Mouse (Mus musculus) lung, embryonic 14.5 days (tissue): Measurements from ENCODE around the gene Lhx5. TPM values are rescaled to one million over a fixed set of nuclear protein-coding genes. Genes with fewer than 3 reads are reported as not detected.

Source experiments
- ATAC-seq: fragments of 200-750 bp; cut with Nextera tagmentation; 2 replicates; pipeline ENCODE4 v1.8.0; 2017; ENCODE audit warnings: mild to moderate bottlenecking, moderate TSS enrichment, moderate library complexity; ENCODE audit not compliant: insufficient read depth
- DNase-seq: peaks from one replicate; pipeline ENCODE4 v3.0.0-alpha.2; 2015
- H3K27ac ChIP-seq: fragments of 300-500 bp; sonication (generic); 2 replicates; pipeline ENCODE4 v1.5.1; 2014; ENCODE audit warnings: low read depth, mild to moderate bottlenecking, moderate library complexity
- H3K27me3 ChIP-seq: fragments of 300-500 bp; sonication (generic); 2 replicates; pipeline ENCODE4 v1.6.1; 2014; ENCODE audit warnings: low read length, control low read depth; ENCODE audit not compliant: insufficient read depth
- H3K36me3 ChIP-seq: fragments of 300-500 bp; sonication (generic); 2 replicates; pipeline ENCODE4 v1.6.1; 2014; ENCODE audit warnings: control low read depth; ENCODE audit not compliant: insufficient read depth
- H3K4me1 ChIP-seq: fragments of 300-500 bp; sonication (generic); 2 replicates; pipeline ENCODE4 v1.6.1; 2014; ENCODE audit warnings: antibody characterized with exemption, control low read depth; ENCODE audit not compliant: insufficient read depth
- H3K4me2 ChIP-seq: fragments of 300-500 bp; sonication (generic); 2 replicates; pipeline ENCODE4 v1.6.1; 2014; ENCODE audit warnings: mild to moderate bottlenecking
- H3K4me3 ChIP-seq: fragments of 300-500 bp; sonication (generic); 2 replicates; pipeline ENCODE4 v1.5.1; 2014; ENCODE audit warnings: low read depth, low read length
- H3K9ac ChIP-seq: fragments of 300-500 bp; sonication (generic); 2 replicates; pipeline ENCODE4 v1.6.1; 2014
- H3K9me3 ChIP-seq: fragments of 300-500 bp; sonication (generic); 2 replicates; pipeline ENCODE4 v1.6.1; 2016; ENCODE audit warnings: low read depth, low read length, control low read depth
- CTCF ChIP-seq: IDR thresholded peaks from 2 replicates; pipeline ENCODE4 v1.5.1; 2016; ENCODE audit warnings: antibody characterized with exemption, low read depth
- WGBS: fragments of 180-500 bp; shearing (Covaris S2); extraction: QIAGEN DNeasy Blood & Tissue Kit; methylation state at CpG from one replicate; pipeline ENCODE4 v1.1.7; 2014; 5-methylcytosine and 5-hydroxymethylcytosine counted together
- polyA plus RNA-seq: library from polyadenylated mRNA; unstranded; fragments of >200 nt; fragmentation: Nextera tagmentation; extraction: Ambion mirVana; gene quantifications from 2 replicates; pipeline ENCODE4 v1.2.1, GENCODE M21; 2014

Gene Lhx5
- polyA plus RNA-seq, 1 experiment from 2014 or later = not detected

GRCm38 (mm10) chr5:120465062-120465461, 33.6 kb downstream of the Lhx5 start:
- no peaks in the 10 kb centered on the region for H3K4me1 ChIP-seq
- DNase-seq (peak; percentile 23), ATAC-seq (no peak)
- H3K9me3 ChIP-seq = no peaks in the 10 kb centered on the region
- 36% methylated on average over 5 of the region's 5 CpGs for WGBS
- H3K9ac ChIP-seq = no peak overlapping the region
- H3K36me3 ChIP-seq = no peaks in the 10 kb centered on the region
- no peaks in the 10 kb centered on the region for H3K27me3 ChIP-seq
- H3K4me3 ChIP-seq = no peak overlapping the region
- H3K4me2 ChIP-seq = no peak overlapping the region
- no peak overlapping the region for H3K27ac ChIP-seq
- TF ChIP-seq CTCF = peak; percentile 63

GRCm38 (mm10) chr5:120465860-120466259, 34.4 kb downstream of the Lhx5 start:
- no peak overlapping the region for H3K9ac ChIP-seq
- DNase-seq (peak; percentile 76), ATAC-seq (peak; percentile 31; the same call in 1 of the 2 replicates)
- H3K4me1 ChIP-seq = no peaks in the 10 kb centered on the region
- no peak overlapping the region for H3K4me3 ChIP-seq
- no peaks in the 10 kb centered on the region for H3K9me3 ChIP-seq
- no peaks in the 10 kb centered on the region for H3K27me3 ChIP-seq
- H3K36me3 ChIP-seq = no peaks in the 10 kb centered on the region
- no peak overlapping the region for H3K27ac ChIP-seq
- 63% methylated on average over 6 of the region's 6 CpGs for WGBS
- no peak overlapping the region for H3K4me2 ChIP-seq
- 0 out of 2 replicates have a peak, but pooled peaks have one; percentile 1 for TF ChIP-seq CTCF

- Histone ChIP-seq H3K27me3 (no peaks in the 10 kb centered on the region), H3K36me3 (no peaks in the 10 kb centered on the region), H3K4me3 (peak overlapping the region; percentile 12; the same call in 1 of the 2 replicates), H3K9me3 (no peaks in the 10 kb centered on the region), H3K9ac (no peak overlapping the region), H3K27ac (no peak overlapping the region), H3K4me1 (no peaks in the 10 kb centered on the region), H3K4me2 (peak overlapping the region; percentile 35; the same call in 1 of the 2 replicates)
- 0 out of 2 replicates have a peak, but pooled peaks have one; percentile 16 for TF ChIP-seq CTCF
- peak; percentile 21; the same call in 1 of the 2 replicates for ATAC-seq
- peak; percentile 13 for DNase-seq
- WGBS = 10% methylated on average over 4 of the region's 4 CpGs
These were observed 35.5 kb downstream of the Lhx5 start for GRCm38 (mm10) chr5:120467026-120467425.

- Histone ChIP-seq H3K36me3 (no peaks in the 10 kb centered on the region), H3K27ac (no peak overlapping the region), H3K4me2 (no peak overlapping the region), H3K27me3 (no peaks in the 10 kb centered on the region), H3K4me3 (no peak overlapping the region), H3K4me1 (no peaks in the 10 kb centered on the region), H3K9me3 (no peaks in the 10 kb centered on the region), H3K9ac (no peak overlapping the region)
- DNase-seq = no peak
- TF ChIP-seq CTCF = no peak
- ATAC-seq = no peak
- WGBS = 44% methylated on average over 5 of the region's 5 CpGs
These were observed 36.8 kb downstream of the Lhx5 start for GRCm38 (mm10) chr5:120468336-120468735.

- no peak overlapping the region for H3K4me2 ChIP-seq
- H3K36me3 ChIP-seq = no peaks in the 10 kb centered on the region
- ATAC-seq = no peak
- WGBS = 68% methylated on average over 6 of the region's 6 CpGs
- no peak overlapping the region for H3K27ac ChIP-seq
- no peak for DNase-seq
- no peaks in the 10 kb centered on the region for H3K27me3 ChIP-seq
- no peak overlapping the region for H3K9ac ChIP-seq
- H3K4me1 ChIP-seq = no peaks in the 10 kb centered on the region
- H3K4me3 ChIP-seq = no peak overlapping the region
- no peak for TF ChIP-seq CTCF
- no peaks in the 10 kb centered on the region for H3K9me3 ChIP-seq
These were observed 37.3 kb downstream of the Lhx5 start for GRCm38 (mm10) chr5:120468830-120469229.

- ATAC-seq = no peak
- WGBS = 26% methylated on average over 4 of the region's 4 CpGs
- H3K27ac ChIP-seq = no peak overlapping the region
These were observed 40.0 kb downstream of the Lhx5 start for GRCm38 (mm10) chr5:120471538-120471937.

GRCm38 (mm10) chr5:120472770-120473169, 41.3 kb downstream of the Lhx5 start, which contains the start of gene Sdsl:
Sdsl (minus strand) TSS chr5:120472810.
- Histone ChIP-seq H3K36me3 (no peaks in the 10 kb centered on the region), H3K4me2 (no peak within 1 kb of the TSS), H3K9ac (no peak within 1 kb of the TSS), H3K4me1 (no peaks in the 10 kb centered on the region), H3K9me3 (no peaks in the 10 kb centered on the region), H3K27me3 (no peaks in the 10 kb centered on the region), H3K4me3 (no peak within 1 kb of the TSS), H3K27ac (no peak within 1 kb of the TSS)
- DNase-seq (no peak), ATAC-seq (no peak)
- 53% methylated on average over 8 of the region's 8 CpGs for WGBS
- TF ChIP-seq CTCF = no peak

More at GRCm38 (mm10) chr5:120471538-120471937, 40.0 kb downstream of the Lhx5 start:
- Histone ChIP-seq H3K36me3 (no peaks in the 10 kb centered on the region), H3K4me2 (no peak overlapping the region), H3K9me3 (no peaks in the 10 kb centered on the region), H3K27me3 (no peaks in the 10 kb centered on the region), H3K4me3 (no peak overlapping the region), H3K9ac (no peak overlapping the region), H3K4me1 (no peaks in the 10 kb centered on the region)
- TF ChIP-seq CTCF = no peak
- no peak for DNase-seq

GRCm38 (mm10) chr5:120473361-120473760, 41.9 kb downstream of the Lhx5 start:
- H3K4me3 ChIP-seq = no peak overlapping the region
- H3K36me3 ChIP-seq = no peaks in the 10 kb centered on the region
- DNase-seq (no peak), ATAC-seq (no peak)
- 94% methylated on average over 2 of the region's 2 CpGs for WGBS
- no peak overlapping the region for H3K9ac ChIP-seq
- TF ChIP-seq CTCF = no peak
- H3K27ac ChIP-seq = no peak overlapping the region
- no peaks in the 10 kb centered on the region for H3K27me3 ChIP-seq
- no peaks in the 10 kb centered on the region for H3K9me3 ChIP-seq
- H3K4me2 ChIP-seq = no peak overlapping the region
- H3K4me1 ChIP-seq = no peaks in the 10 kb centered on the region
